ENCODE assay signal across 8 mouse cellular contexts in genomic region chr5:140321042-140321755, GRCm38 (mm10). TPM values are rescaled to one million over a fixed set of nuclear protein-coding genes. Genes with fewer than 3 reads are reported as not detected.
A peak's percentile ranks its signal among the peaks of the same experiment; 100 is the strongest.
DNase-seq lines count a peak whose midpoint lies in the region; ATAC-seq and TF ChIP-seq lines count a peak whose summit lies in the region.

TSS of gene Mad1l1 (minus strand) at chr5:140321552.
TSS of gene Nudt1 (plus strand) at chr5:140321656.

- H3K9me3 ChIP-seq in E14TG2a.4 (ENCODE audit: low read length), result no peaks in the 10 kb centered on the region
- no peaks in the 10 kb centered on the region for H3K9me3 ChIP-seq in forebrain, embryonic 12.5 days
- H3K9me3 ChIP-seq in heart, postnatal 0 days (replicated peaks; ENCODE audit: control insufficient read depth, low read length), result no peaks in the 10 kb centered on the region
- no peaks in the 10 kb centered on the region for H3K9me3 ChIP-seq in liver, embryonic 16.5 days (replicated peaks; ENCODE audit: control insufficient read depth, low read length)
- H3K9me3 ChIP-seq in neural tube, embryonic 13.5 days, result no peaks in the 10 kb centered on the region

- TF ChIP-seq CTCF in E14TG2a.4 (conservative IDR thresholded peaks at IDR 0.05; ENCODE audit: low read length), result no peak
- TF ChIP-seq CTCF in heart, postnatal 0 days (IDR thresholded peaks at IDR 0.05; ENCODE audit: low read depth), result no peak; the same call in 1 of the 2 replicates
- TF ChIP-seq CTCF in testis, adult 2 months (IDR thresholded peaks at IDR 0.05; ENCODE audit: control insufficient read depth, insufficient read depth, insufficient replicate concordance, low read depth, low read length), result no peak

- H3K4me1 ChIP-seq in E14TG2a.4 (replicated peaks; ENCODE audit: low read depth, low read length), result peaks cover 63% of the 10 kb centered on the region
- peaks cover 13% of the 10 kb centered on the region for H3K4me1 ChIP-seq in forebrain, embryonic 12.5 days
- peaks cover 3% of the 10 kb centered on the region; the same call in 1 of the 2 replicates for H3K4me1 ChIP-seq in heart, postnatal 0 days (ENCODE audit: control insufficient read depth, insufficient read depth)
- peaks cover 28% of the 10 kb centered on the region for H3K4me1 ChIP-seq in liver, embryonic 16.5 days (ENCODE audit: control insufficient read depth, low read depth, low read length)
- H3K4me1 ChIP-seq in neural tube, embryonic 13.5 days (replicated peaks), result peaks cover 20% of the 10 kb centered on the region
- H3K4me1 ChIP-seq in testis, adult 2 months (ENCODE audit: control insufficient read depth, insufficient read depth, low read length), result peaks cover 5% of the 10 kb centered on the region

- peak within 1 kb of the TSS; percentile 96 for H3K4me3 ChIP-seq in E14TG2a.4 (replicated peaks; ENCODE audit: low read length)
- peak within 1 kb of the TSS; percentile 92 for H3K4me3 ChIP-seq in forebrain, embryonic 12.5 days (replicated peaks)
- peak within 1 kb of the TSS; percentile 64 for H3K4me3 ChIP-seq in heart, postnatal 0 days (ENCODE audit: low read depth, low read length)
- H3K4me3 ChIP-seq in liver, embryonic 16.5 days (ENCODE audit: low read depth, low read length), result peak within 1 kb of the TSS; percentile 96
- H3K4me3 ChIP-seq in neural tube, embryonic 13.5 days, result peak within 1 kb of the TSS; percentile 91
- H3K4me3 ChIP-seq in testis, adult 2 months (ENCODE audit: control insufficient read depth, low read depth, low read length), result peak within 1 kb of the TSS; percentile 96

- peaks cover 37% of the 10 kb centered on the region for H3K36me3 ChIP-seq in E14TG2a.4 (ENCODE audit: insufficient read depth, low read length)
- peaks cover 5% of the 10 kb centered on the region; the same call in 1 of the 2 replicates for H3K36me3 ChIP-seq in forebrain, embryonic 12.5 days (replicated peaks)
- no peaks in the 10 kb centered on the region for H3K36me3 ChIP-seq in heart, postnatal 0 days (replicated peaks; ENCODE audit: control insufficient read depth, insufficient read depth, low read length)
- H3K36me3 ChIP-seq in liver, embryonic 16.5 days (ENCODE audit: control insufficient read depth, insufficient read depth), result no peaks in the 10 kb centered on the region
- peaks cover 6% of the 10 kb centered on the region; the same call in 1 of the 2 replicates for H3K36me3 ChIP-seq in neural tube, embryonic 13.5 days
- H3K36me3 ChIP-seq in testis, adult 2 months (ENCODE audit: control insufficient read depth, insufficient read depth, low read length), result no peaks in the 10 kb centered on the region

- H3K9ac ChIP-seq in forebrain, embryonic 12.5 days, result peak within 1 kb of the TSS; percentile 95
- peak within 1 kb of the TSS; percentile 82 for H3K9ac ChIP-seq in heart, postnatal 0 days (replicated peaks; ENCODE audit: low read depth, low read length)
- peak within 1 kb of the TSS; percentile 99 for H3K9ac ChIP-seq in liver, embryonic 16.5 days (ENCODE audit: low read depth, low read length)
- peak within 1 kb of the TSS; percentile 99 for H3K9ac ChIP-seq in neural tube, embryonic 13.5 days

- under 1% methylated on average over 60 of the region's 60 CpGs for WGBS in forebrain, embryonic 12.5 days
- under 1% methylated on average over 57 of the region's 60 CpGs for WGBS in heart, postnatal 0 days
- under 1% methylated on average over 60 of the region's 60 CpGs for WGBS in liver, embryonic 16.5 days (ENCODE audit: insufficient replicate concordance)
- WGBS in neural tube, embryonic 13.5 days, result under 1% methylated on average over 60 of the region's 60 CpGs

- peak; percentile 98 for TF ChIP-seq EP300 in heart, postnatal 0 days (IDR thresholded peaks at IDR 0.05; ENCODE audit: low read depth)

- H3K27me3 ChIP-seq in E14TG2a.4 (ENCODE audit: insufficient read depth, low read length), result no peaks in the 10 kb centered on the region
- H3K27me3 ChIP-seq in forebrain, embryonic 12.5 days, result no peaks in the 10 kb centered on the region
- H3K27me3 ChIP-seq in heart, postnatal 0 days (ENCODE audit: control insufficient read depth, insufficient read depth, low read length), result no peaks in the 10 kb centered on the region
- no peaks in the 10 kb centered on the region for H3K27me3 ChIP-seq in liver, embryonic 16.5 days (ENCODE audit: control insufficient read depth, insufficient read depth, low read depth, low read length)
- H3K27me3 ChIP-seq in neural tube, embryonic 13.5 days, result no peaks in the 10 kb centered on the region
- H3K27me3 ChIP-seq in testis, adult 2 months (ENCODE audit: control insufficient read depth, insufficient read depth, low read length), result no peaks in the 10 kb centered on the region

- peak within 1 kb of the TSS; percentile 69 for H3K4me2 ChIP-seq in forebrain, embryonic 12.5 days
- H3K4me2 ChIP-seq in heart, postnatal 0 days (ENCODE audit: low read depth, low read length), result peak within 1 kb of the TSS; percentile 87
- peak within 1 kb of the TSS; percentile 85 for H3K4me2 ChIP-seq in liver, embryonic 16.5 days (ENCODE audit: low read depth, low read length)
- H3K4me2 ChIP-seq in neural tube, embryonic 13.5 days, result peak within 1 kb of the TSS; percentile 77

- DNase-seq in c-Kit-positive CD71-positive TER-119-positive erythroid progenitor cells, embryonic 14.5 days (ENCODE audit: low spot score), result peak; percentile 98
- peak; percentile 94 for DNase-seq in heart, postnatal 0 days (ENCODE audit: low spot score)
- DNase-seq in kidney, postnatal 4 days, result peak; percentile 93 to 96

- TF ChIP-seq POLR2A in testis, adult 2 months (IDR thresholded peaks at IDR 0.05; ENCODE audit: control insufficient read depth, low read depth, low read length), result peak; percentile 69

- H3K27ac ChIP-seq in forebrain, embryonic 12.5 days, result peak within 1 kb of the TSS; percentile 85
- H3K27ac ChIP-seq in heart, postnatal 0 days (ENCODE audit: low read depth), result peak within 1 kb of the TSS; percentile 86
- peak within 1 kb of the TSS; percentile 94 for H3K27ac ChIP-seq in liver, embryonic 16.5 days (ENCODE audit: low read length)
- H3K27ac ChIP-seq in neural tube, embryonic 13.5 days (replicated peaks), result peak within 1 kb of the TSS; percentile 59
- H3K27ac ChIP-seq in testis, adult 2 months (ENCODE audit: control insufficient read depth, insufficient read depth, low read depth, low read length), result peak within 1 kb of the TSS; percentile 73

- peak; percentile 91 for ATAC-seq in forebrain, embryonic 12.5 days (ENCODE audit: low FRiP score)
- ATAC-seq in heart, postnatal 0 days (ENCODE audit: insufficient read depth, low read depth), result peak; percentile 93
- peak; percentile 95 for ATAC-seq in liver, embryonic 16.5 days (ENCODE audit: low read depth)
- peak; percentile 92 for ATAC-seq in neural tube, embryonic 13.5 days (ENCODE audit: low read depth)

RNA-seq across cellular contexts. Expression of gene Mad1l1, which starts in this region (rescaled TPM):
- polyA plus RNA-seq in forebrain, embryonic 12.5 days (2016; fragmentation: Nextera tagmentation; extraction: Ambion mirVana), result 46.4 and 49.7 TPM in 2 replicates
- total RNA-seq in heart, postnatal 0 days (2014; rRNA removed; ENCODE audit: low replicate concordance), result 10.1 and 20.6 TPM in 2 replicates
- 15.0 and 15.1 TPM in 2 replicates for polyA plus RNA-seq in heart, postnatal 0 days (2015; fragmentation: Nextera tagmentation; extraction: Ambion mirVana)
- polyA plus RNA-seq in liver, embryonic 16.5 days (2015; fragmentation: Nextera tagmentation; extraction: Ambion mirVana), result 18.5 and 19.3 TPM in 2 replicates
- polyA plus RNA-seq in neural tube, embryonic 13.5 days (2015; fragmentation: Nextera tagmentation; extraction: Ambion mirVana), result 31.8 and 35.4 TPM in 2 replicates
- polyA plus RNA-seq in testis, adult 2 months (2012; rRNA removed), result 16.7 and 17.0 TPM in 2 replicates

RNA-seq across cellular contexts. Expression of gene Nudt1, which starts in this region (rescaled TPM):
- polyA plus RNA-seq in forebrain, embryonic 12.5 days (2016; fragmentation: Nextera tagmentation; extraction: Ambion mirVana), result 36.2 and 41.7 TPM in 2 replicates
- 11.3 and 31.0 TPM in 2 replicates for total RNA-seq in heart, postnatal 0 days (2014; rRNA removed; ENCODE audit: low replicate concordance)
- 17.4 and 18.1 TPM in 2 replicates for polyA plus RNA-seq in heart, postnatal 0 days (2015; fragmentation: Nextera tagmentation; extraction: Ambion mirVana)
- polyA plus RNA-seq in liver, embryonic 16.5 days (2015; fragmentation: Nextera tagmentation; extraction: Ambion mirVana), result 19.0 and 20.7 TPM in 2 replicates
- polyA plus RNA-seq in neural tube, embryonic 13.5 days (2015; fragmentation: Nextera tagmentation; extraction: Ambion mirVana), result 33.5 and 34.3 TPM in 2 replicates
- 4.1 and 4.5 TPM in 2 replicates for polyA plus RNA-seq in testis, adult 2 months (2012; rRNA removed)

Comparison
In these comparisons a context has a peak if more than half of its experiments do, and no peak if none do; other contexts are left out.
1. Peak in every context shown above with its lines: DNase-seq, ATAC-seq, H3K4me3 ChIP-seq and H3K27ac ChIP-seq.